Mouse (Mus musculus): ENCODE results near the gene Hipk2. TPM values are rescaled to one million over a fixed set of nuclear protein-coding genes. Genes with fewer than 3 reads are reported as not detected.
A peak's percentile ranks its signal among the peaks of the same experiment; 100 is the strongest.

Gene Hipk2
- polyA plus RNA-seq, 1 experiment from 2014 or later: 27.4 TPM

GRCm38 (mm10) chr6:38736240-38736639, 139.7 kb downstream of the Hipk2 start:
- H3K4me3 ChIP-seq (ENCODE audit: low read depth, low read length): no peak overlapping the region
- 29% methylated on average over 4 of the region's 4 CpGs for WGBS
- H3K4me1 ChIP-seq (replicated peaks; ENCODE audit: control insufficient read depth, insufficient read depth, low read length): peaks cover 13% of the 10 kb centered on the region; the same call in 1 of the 2 replicates
- H3K36me3 ChIP-seq (ENCODE audit: control insufficient read depth, insufficient read depth, low read length): peaks cover 23% of the 10 kb centered on the region
- ATAC-seq (replicated peaks; ENCODE audit: low FRiP score): peak; percentile 74
- DNase-seq (ENCODE audit: low spot score): peak; percentile 52
- H3K4me2 ChIP-seq: no peak overlapping the region
- no peaks in the 10 kb centered on the region for H3K27me3 ChIP-seq (replicated peaks; ENCODE audit: control insufficient read depth, insufficient read depth, low read length)
- H3K9me3 ChIP-seq (ENCODE audit: control insufficient read depth, low read length): no peaks in the 10 kb centered on the region
- peak overlapping the region; percentile 1; the same call in 1 of the 2 replicates for H3K27ac ChIP-seq (ENCODE audit: low read depth, low read length)
- no peak overlapping the region for H3K9ac ChIP-seq (ENCODE audit: low read depth, low read length)

- H3K4me3 ChIP-seq (ENCODE audit: low read depth, low read length): no peak overlapping the region
- H3K27ac ChIP-seq (ENCODE audit: low read depth, low read length): no peak overlapping the region
- no peaks in the 10 kb centered on the region for H3K9me3 ChIP-seq (ENCODE audit: control insufficient read depth, low read length)
- no peaks in the 10 kb centered on the region for H3K27me3 ChIP-seq (replicated peaks; ENCODE audit: control insufficient read depth, insufficient read depth, low read length)
- H3K36me3 ChIP-seq (ENCODE audit: control insufficient read depth, insufficient read depth, low read length): peaks cover 35% of the 10 kb centered on the region
- WGBS: 88% methylated on average over 3 of the region's 3 CpGs
- peaks cover 4% of the 10 kb centered on the region; the same call in 1 of the 2 replicates for H3K4me1 ChIP-seq (replicated peaks; ENCODE audit: control insufficient read depth, insufficient read depth, low read length)
- no peak overlapping the region for H3K9ac ChIP-seq (ENCODE audit: low read depth, low read length)
- no peak for ATAC-seq (replicated peaks; ENCODE audit: low FRiP score)
- H3K4me2 ChIP-seq: no peak overlapping the region
- no peak for DNase-seq (ENCODE audit: low spot score)
Observed at GRCm38 (mm10) chr6:38732681-38733080, 143.3 kb downstream of the Hipk2 start.

DNA sequence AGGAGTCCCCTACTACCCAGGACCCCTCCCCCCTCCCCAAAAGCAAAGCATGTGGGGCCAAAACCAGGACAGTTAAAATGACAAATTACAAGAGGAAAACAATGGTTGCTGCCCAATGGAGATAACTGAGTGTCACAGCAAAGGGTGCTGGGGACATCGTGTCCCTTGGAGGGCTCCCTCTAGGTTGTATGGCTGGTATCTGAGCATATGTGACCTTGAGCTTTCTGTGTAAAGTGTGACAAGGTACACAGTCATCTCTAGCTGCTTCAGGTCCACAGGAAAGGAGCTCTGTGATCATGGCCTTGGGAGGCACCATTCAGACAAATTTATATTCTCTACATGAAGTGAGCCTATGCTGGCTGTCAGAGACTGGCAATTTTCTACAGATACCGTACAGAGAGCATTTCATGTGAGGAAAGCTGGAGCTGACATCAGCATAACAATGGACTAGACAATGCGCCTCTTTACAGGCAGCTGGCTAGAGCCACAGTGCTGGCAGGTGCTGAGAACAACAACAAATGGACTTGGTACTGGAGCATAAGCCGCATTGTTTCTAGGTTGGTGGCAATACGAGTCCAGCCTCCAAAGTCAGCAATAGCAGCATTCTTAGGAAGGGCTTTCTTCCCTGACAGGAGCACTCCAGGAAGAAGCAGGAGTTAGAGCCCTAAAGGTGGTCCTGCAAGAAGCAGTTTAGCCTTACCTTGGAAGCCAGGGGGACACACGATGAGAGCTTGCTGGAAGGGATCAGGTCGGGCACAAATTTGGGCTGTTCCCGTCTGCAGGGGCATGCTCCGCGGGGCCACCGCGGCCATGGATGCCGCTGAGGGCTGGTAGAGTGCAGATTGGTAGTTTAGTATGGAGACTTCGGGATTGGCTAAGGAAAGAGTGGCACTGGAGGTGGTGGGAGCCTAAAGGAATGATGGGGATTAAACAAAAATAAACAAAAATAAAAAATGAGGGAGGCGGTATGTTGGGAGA, 145.5 kb downstream of the Hipk2 start:
- 85% methylated on average over 15 of the region's 15 CpGs for WGBS
- DNase-seq (ENCODE audit: low spot score): no peak
- Histone ChIP-seq H3K36me3 (ENCODE audit: control insufficient read depth, insufficient read depth, low read length) (peaks cover 26% of the 10 kb centered on the region), H3K9ac (ENCODE audit: low read depth, low read length) (no peak overlapping the region), H3K4me1 (replicated peaks; ENCODE audit: control insufficient read depth, insufficient read depth, low read length) (no peaks in the 10 kb centered on the region), H3K9me3 (ENCODE audit: control insufficient read depth, low read length) (no peaks in the 10 kb centered on the region), H3K4me2 (no peak overlapping the region), H3K4me3 (ENCODE audit: low read depth, low read length) (no peak overlapping the region), H3K27me3 (replicated peaks; ENCODE audit: control insufficient read depth, insufficient read depth, low read length) (no peaks in the 10 kb centered on the region), H3K27ac (ENCODE audit: low read depth, low read length) (no peak overlapping the region)
- no peak for ATAC-seq (replicated peaks; ENCODE audit: low FRiP score)

DNA sequence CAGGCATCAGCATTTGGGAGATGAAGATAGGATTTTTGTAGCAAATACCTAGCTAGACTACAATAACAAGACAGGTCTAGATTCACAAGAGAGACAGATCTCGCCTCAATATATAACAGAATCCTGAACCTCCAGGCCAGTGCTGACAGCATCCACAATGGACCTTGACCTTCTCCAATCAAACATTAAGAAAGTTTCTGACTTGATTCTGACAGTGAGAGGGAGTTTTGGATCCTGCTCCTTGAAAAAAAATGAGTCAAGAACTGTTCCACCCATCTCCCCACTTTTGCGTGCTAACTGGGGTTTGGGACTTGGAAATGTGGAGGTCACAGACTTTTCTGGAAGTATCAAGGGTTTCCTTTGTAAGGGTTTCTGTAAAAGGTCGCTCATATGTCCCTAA, 150.4 kb downstream of the Hipk2 start:
- Histone ChIP-seq H3K36me3 (ENCODE audit: control insufficient read depth, insufficient read depth, low read length) (peaks cover 24% of the 10 kb centered on the region), H3K4me3 (ENCODE audit: low read depth, low read length) (no peak overlapping the region), H3K9ac (ENCODE audit: low read depth, low read length) (no peak overlapping the region), H3K4me2 (no peak overlapping the region), H3K9me3 (ENCODE audit: control insufficient read depth, low read length) (no peaks in the 10 kb centered on the region), H3K27ac (ENCODE audit: low read depth, low read length) (no peak overlapping the region), H3K27me3 (replicated peaks; ENCODE audit: control insufficient read depth, insufficient read depth, low read length) (no peaks in the 10 kb centered on the region), H3K4me1 (replicated peaks; ENCODE audit: control insufficient read depth, insufficient read depth, low read length) (no peaks in the 10 kb centered on the region)
- DNase-seq (ENCODE audit: low spot score) (no peak), ATAC-seq (replicated peaks; ENCODE audit: low FRiP score) (no peak)
- 91% methylated on average over 3 of the region's 3 CpGs for WGBS

DNA sequence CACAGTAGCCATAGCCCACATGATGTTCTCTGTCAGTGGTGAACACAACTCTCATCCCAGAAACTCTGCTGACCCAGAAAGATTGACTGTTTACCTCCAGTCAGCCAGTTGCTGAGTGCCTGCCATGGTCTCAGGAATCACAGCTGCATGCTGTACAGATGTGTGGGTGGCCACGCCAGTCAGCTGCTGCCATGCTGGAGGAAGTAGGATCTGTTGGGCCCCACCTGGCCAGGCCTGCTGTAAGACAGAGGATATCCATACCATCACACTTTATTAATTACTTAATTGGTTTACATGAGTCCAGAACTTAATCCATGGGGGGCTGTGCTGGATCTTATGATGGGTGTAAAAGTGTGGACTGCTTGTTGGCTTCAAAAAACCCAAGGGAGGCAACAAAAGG, 154.6 kb downstream of the Hipk2 start:
- 89% methylated on average over 1 of the region's 1 CpGs for WGBS

DNA sequence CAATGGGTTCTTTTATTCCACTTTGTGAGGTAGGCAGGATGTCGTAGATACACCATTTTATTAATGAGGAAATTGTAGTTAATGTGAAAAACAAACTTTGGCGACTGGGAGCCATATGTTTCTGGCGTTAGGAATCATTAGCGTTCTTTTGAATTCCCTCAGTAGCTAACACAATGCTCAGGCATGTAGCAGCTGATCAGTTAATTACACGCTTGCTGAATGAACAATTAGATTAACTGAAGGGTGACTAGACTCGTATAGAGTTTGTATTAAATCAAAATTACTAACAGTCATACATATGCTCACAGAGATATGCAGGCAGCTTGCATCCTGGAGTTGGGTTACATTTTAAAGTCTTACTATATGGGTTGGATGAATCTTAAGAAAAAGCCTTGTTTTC, 156.7 kb downstream of the Hipk2 start:
- H3K27ac ChIP-seq (ENCODE audit: low read depth, low read length): no peak overlapping the region
- peaks cover 53% of the 10 kb centered on the region for H3K36me3 ChIP-seq (ENCODE audit: control insufficient read depth, insufficient read depth, low read length)
- no peak overlapping the region for H3K4me2 ChIP-seq
- H3K9me3 ChIP-seq (ENCODE audit: control insufficient read depth, low read length): no peaks in the 10 kb centered on the region
- H3K4me1 ChIP-seq (replicated peaks; ENCODE audit: control insufficient read depth, insufficient read depth, low read length): no peaks in the 10 kb centered on the region; the same call in 1 of the 2 replicates
- 91% methylated on average over 6 of the region's 6 CpGs for WGBS
- no peak overlapping the region for H3K9ac ChIP-seq (ENCODE audit: low read depth, low read length)
- H3K4me3 ChIP-seq (ENCODE audit: low read depth, low read length): no peak overlapping the region
- no peaks in the 10 kb centered on the region for H3K27me3 ChIP-seq (replicated peaks; ENCODE audit: control insufficient read depth, insufficient read depth, low read length)
- DNase-seq (ENCODE audit: low spot score): no peak
- ATAC-seq (replicated peaks; ENCODE audit: low FRiP score): no peak

More for the DNA sequence above, 154.6 kb downstream of the Hipk2 start:
- peaks cover 32% of the 10 kb centered on the region for H3K36me3 ChIP-seq (ENCODE audit: control insufficient read depth, insufficient read depth, low read length)
- H3K4me1 ChIP-seq (replicated peaks; ENCODE audit: control insufficient read depth, insufficient read depth, low read length): no peaks in the 10 kb centered on the region
- H3K27ac ChIP-seq (ENCODE audit: low read depth, low read length): no peak overlapping the region
- no peak for ATAC-seq (replicated peaks; ENCODE audit: low FRiP score)
- no peak overlapping the region for H3K4me2 ChIP-seq
- H3K9me3 ChIP-seq (ENCODE audit: control insufficient read depth, low read length): no peaks in the 10 kb centered on the region
- no peak for DNase-seq (ENCODE audit: low spot score)
- H3K27me3 ChIP-seq (replicated peaks; ENCODE audit: control insufficient read depth, insufficient read depth, low read length): no peaks in the 10 kb centered on the region
- no peak overlapping the region for H3K4me3 ChIP-seq (ENCODE audit: low read depth, low read length)
- H3K9ac ChIP-seq (ENCODE audit: low read depth, low read length): no peak overlapping the region

DNA sequence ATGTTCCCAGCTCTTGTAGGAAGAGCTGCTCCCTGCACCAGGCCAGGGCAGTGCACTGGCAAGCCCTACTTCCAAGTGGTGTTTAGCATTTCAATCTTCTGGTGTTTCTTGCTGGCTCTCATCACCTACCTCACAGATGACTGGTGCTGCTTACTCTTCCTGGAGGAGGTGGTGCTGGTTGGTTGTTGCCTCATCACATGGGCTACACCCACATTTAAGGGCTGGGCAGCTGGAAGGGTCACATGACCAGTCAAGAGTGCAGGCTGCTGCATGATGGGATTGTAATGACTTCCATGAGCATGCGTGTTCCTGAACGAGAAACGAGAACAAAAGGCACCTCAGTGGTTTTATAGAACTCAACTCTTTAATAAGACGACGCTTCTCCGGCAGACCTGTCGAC, 157.3 kb downstream of the Hipk2 start:
- Histone ChIP-seq H3K4me2 (no peak overlapping the region), H3K9me3 (ENCODE audit: control insufficient read depth, low read length) (no peaks in the 10 kb centered on the region), H3K27me3 (replicated peaks; ENCODE audit: control insufficient read depth, insufficient read depth, low read length) (no peaks in the 10 kb centered on the region), H3K27ac (ENCODE audit: low read depth, low read length) (no peak overlapping the region), H3K4me3 (ENCODE audit: low read depth, low read length) (no peak overlapping the region), H3K9ac (ENCODE audit: low read depth, low read length) (no peak overlapping the region), H3K4me1 (replicated peaks; ENCODE audit: control insufficient read depth, insufficient read depth, low read length) (no peaks in the 10 kb centered on the region; the same call in 1 of the 2 replicates), H3K36me3 (ENCODE audit: control insufficient read depth, insufficient read depth, low read length) (peaks cover 55% of the 10 kb centered on the region)
- WGBS: 95% methylated on average over 7 of the region's 7 CpGs
- ATAC-seq (replicated peaks; ENCODE audit: low FRiP score) (no peak), DNase-seq (ENCODE audit: low spot score) (no peak)

GRCm38 (mm10) chr6:38715881-38716280, 160.1 kb downstream of the Hipk2 start:
- WGBS: 90% methylated on average over 16 of the region's 16 CpGs
- H3K9ac ChIP-seq (ENCODE audit: low read depth, low read length): no peak overlapping the region
- no peaks in the 10 kb centered on the region; the same call in 1 of the 2 replicates for H3K4me1 ChIP-seq (replicated peaks; ENCODE audit: control insufficient read depth, insufficient read depth, low read length)
- ATAC-seq (replicated peaks; ENCODE audit: low FRiP score) (no peak), DNase-seq (ENCODE audit: low spot score) (no peak)
- H3K27me3 ChIP-seq (replicated peaks; ENCODE audit: control insufficient read depth, insufficient read depth, low read length): no peaks in the 10 kb centered on the region
- H3K4me3 ChIP-seq (ENCODE audit: low read depth, low read length): no peak overlapping the region
- no peaks in the 10 kb centered on the region for H3K9me3 ChIP-seq (ENCODE audit: control insufficient read depth, low read length)
- peaks cover 60% of the 10 kb centered on the region for H3K36me3 ChIP-seq (ENCODE audit: control insufficient read depth, insufficient read depth, low read length)
- H3K4me2 ChIP-seq: no peak overlapping the region
- H3K27ac ChIP-seq (ENCODE audit: low read depth, low read length): no peak overlapping the region
